Mouse (Mus musculus) layer of hippocampus, postnatal 36 days (tissue): ENCODE data around the gene Coro7. TPM values are rescaled to one million over a fixed set of nuclear protein-coding genes. Genes with fewer than 3 reads are reported as not detected.

Source experiments
- DNase-seq, 2 experiments: peaks; one replicate each; pipeline ENCODE4 v3.0.0; 2022
- total RNA-seq, 2 experiments: library from RNA; stranded (reverse); gene quantifications; 2 replicates each; pipeline ENCODE4 v1.2.3; 2021

Gene Coro7
- total RNA-seq, 2 experiments from 2014 or later = 79.4 to 96.0 TPM

GRCm38 (mm10) chr16:4647651-4648141 is 31.9 kb downstream of the Coro7 start:
- DNase-seq = no peak

- no peak for DNase-seq
Measured at GRCm38 (mm10) chr16:4646831-4647230, 32.7 kb downstream of the Coro7 start.

GRCm38 (mm10) chr16:4645867-4646266 is 33.7 kb downstream of the Coro7 start:
- no peak for DNase-seq

- DNase-seq = peak; percentile 85 to 86
Measured at GRCm38 (mm10) chr16:4643670-4644419, 35.7 kb downstream of the Coro7 start.

- DNase-seq = no peak
Measured at GRCm38 (mm10) chr16:4642937-4643336, 36.6 kb downstream of the Coro7 start.

GRCm38 (mm10) chr16:4642190-4642589 is 37.4 kb downstream of the Coro7 start:
- no peak for DNase-seq

- DNase-seq = no peak
Measured at GRCm38 (mm10) chr16:4641119-4641838, 38.3 kb downstream of the Coro7 start.

- DNase-seq = no peak
Measured at GRCm38 (mm10) chr16:4640267-4641005, 39.1 kb downstream of the Coro7 start.

- DNase-seq = peak; percentile 48 to 57
Measured at GRCm38 (mm10) chr16:4639831-4640237, 39.7 kb downstream of the Coro7 start, which contains the start of the genes Vasn and Dnaja3. Gene Vasn (plus strand): TSS chr16:4639941. Gene Dnaja3 (plus strand): TSS chr16:4639989.

GRCm38 (mm10) chr16:4638891-4639390 is 40.6 kb downstream of the Coro7 start:
- no peak for DNase-seq

GRCm38 (mm10) chr16:4635760-4636159 is 43.8 kb downstream of the Coro7 start:
- no peak for DNase-seq

- no peak for DNase-seq
Measured at GRCm38 (mm10) chr16:4634681-4635080, 44.9 kb downstream of the Coro7 start.

- no peak for DNase-seq
Measured at GRCm38 (mm10) chr16:4633661-4634060, 45.9 kb downstream of the Coro7 start.

GRCm38 (mm10) chr16:4632050-4632449 is 47.5 kb downstream of the Coro7 start:
- DNase-seq = no peak

- peak; percentile 67 to 73 for DNase-seq
Measured at GRCm38 (mm10) chr16:4629950-4630349, 49.6 kb downstream of the Coro7 start.

GRCm38 (mm10) chr16:4628898-4629419 is 50.6 kb downstream of the Coro7 start:
- no peak for DNase-seq

- no peak for DNase-seq
Measured at GRCm38 (mm10) chr16:4627105-4627504, 52.5 kb downstream of the Coro7 start.

- DNase-seq = peak; percentile 90 to 91
Measured at GRCm38 (mm10) chr16:4624481-4625110, 55.0 kb downstream of the Coro7 start, which contains the start of gene Pam16. Gene Pam16 (minus strand): TSS chr16:4624988.

GRCm38 (mm10) chr16:4624074-4624473 is 55.5 kb downstream of the Coro7 start:
- no peak for DNase-seq

GRCm38 (mm10) chr16:4616829-4617228 is 62.7 kb downstream of the Coro7 start:
- no peak for DNase-seq

- DNase-seq = no peak
Measured at GRCm38 (mm10) chr16:4615297-4615696, 64.3 kb downstream of the Coro7 start.

- no peak for DNase-seq
Measured at GRCm38 (mm10) chr16:4614639-4615038, 64.9 kb downstream of the Coro7 start.
